Mouse (Mus musculus): ENCODE measurements around the gene Slc1a7.
A peak's percentile ranks its signal among the peaks of the same experiment; 100 is the strongest.

Slc1a7 gene

DNA sequence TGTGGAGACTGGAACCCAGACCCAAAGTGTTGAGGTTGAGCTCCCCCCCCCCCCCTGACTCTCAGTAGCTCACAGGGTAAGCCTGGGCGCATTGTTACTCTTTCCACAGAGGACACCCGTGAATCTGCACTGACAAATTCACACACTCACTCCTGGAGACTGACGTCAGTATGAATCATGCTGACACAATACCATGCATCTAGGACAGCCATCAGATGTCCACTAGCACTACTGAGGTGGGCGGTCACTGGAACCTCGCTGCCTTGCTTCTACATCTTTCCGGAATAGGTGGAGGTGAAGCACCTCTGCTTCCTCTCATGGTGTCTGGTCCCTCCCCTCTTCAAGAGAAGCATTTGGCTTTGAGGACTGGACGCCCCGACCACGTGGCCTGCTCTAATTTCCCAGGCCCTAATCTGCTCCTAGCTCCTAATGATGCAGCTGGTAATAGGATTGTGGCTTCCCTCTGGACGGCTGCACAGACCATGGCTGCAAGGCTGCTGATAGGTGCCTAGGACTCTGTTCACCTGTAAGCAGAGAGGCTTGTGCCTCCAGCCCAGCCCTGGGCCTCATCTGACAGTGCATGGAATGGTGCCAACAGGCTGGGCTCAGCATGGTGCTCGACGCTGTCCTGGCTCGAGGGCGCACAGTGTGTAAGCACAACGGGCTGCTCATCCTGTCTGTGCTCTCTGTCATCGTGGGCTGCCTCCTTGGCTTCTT is at the start of gene Slc1a7:
Slc1a7 (plus strand) TSS at position 367 of the 717 bp plus-strand sequence.
- DNase-seq: no peak

DNA sequence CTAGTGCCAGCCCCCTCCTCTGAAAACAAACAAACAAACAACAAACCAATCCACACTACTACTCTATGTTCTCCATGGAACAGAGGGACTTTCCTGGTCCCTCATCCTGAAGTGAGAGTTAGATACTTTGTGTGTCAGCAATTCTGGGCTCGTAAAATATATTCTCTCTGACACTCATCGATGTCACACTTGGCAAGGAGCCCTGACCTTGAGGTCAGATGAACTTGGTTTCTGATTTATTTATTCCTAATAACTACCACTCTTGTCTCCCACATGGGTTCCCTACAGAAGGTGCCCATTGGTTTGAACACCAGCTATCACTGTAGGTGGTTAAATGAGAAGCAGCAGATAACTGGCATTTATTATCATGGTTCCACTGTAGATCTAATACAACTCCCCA is 47.8 kb upstream of the Slc1a7 start:
- peak in 1 of 2 experiments; percentile 14 for DNase-seq

DNA sequence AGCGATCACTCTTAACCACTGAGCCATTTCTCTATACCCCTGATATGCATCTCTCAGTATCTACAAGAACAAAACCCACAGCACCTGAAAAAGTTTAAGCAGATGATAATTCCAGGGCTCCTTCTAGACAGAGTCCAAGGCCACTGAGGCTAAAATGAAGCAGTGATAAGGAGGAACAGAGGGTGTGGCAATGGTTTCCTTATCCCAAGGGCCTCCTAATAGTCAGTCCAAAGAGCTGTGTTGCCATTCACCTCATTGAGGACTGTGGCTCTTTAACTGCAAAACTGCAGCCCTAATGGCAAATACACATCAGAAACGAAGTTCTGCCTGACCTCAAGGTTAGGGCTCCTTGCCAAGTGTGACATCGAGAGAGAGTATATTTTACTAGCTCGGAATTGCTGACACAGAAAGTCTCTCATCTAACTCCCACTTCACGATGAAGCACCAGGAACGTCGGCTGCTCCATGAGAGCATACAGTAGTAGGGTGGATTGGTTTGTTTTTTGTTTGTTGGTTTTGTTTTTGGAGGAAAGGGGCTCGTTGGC is 46.9 kb upstream of the Slc1a7 start:
- peak; percentile 66 to 67 for DNase-seq

DNA sequence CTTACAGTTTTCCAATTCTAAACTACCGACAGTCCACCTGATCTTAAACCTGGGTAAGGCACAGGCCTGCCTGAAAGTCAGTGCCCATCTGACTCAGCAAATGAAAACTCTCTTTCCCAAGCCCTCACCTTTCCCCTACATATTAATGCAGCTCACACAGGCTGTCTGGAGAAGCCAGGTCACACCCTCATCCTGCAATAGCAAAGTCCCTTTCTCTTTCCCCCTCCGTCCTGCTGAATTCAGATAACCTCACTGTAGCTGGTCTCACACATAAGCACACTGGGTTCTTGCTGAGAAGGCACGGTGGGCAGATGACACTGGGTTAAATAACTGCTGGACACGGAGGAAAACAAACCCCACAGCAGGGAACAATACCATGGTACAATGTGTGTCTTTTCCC is 46.2 kb upstream of the Slc1a7 start:
- peak; percentile 62 to 85 for DNase-seq

DNA sequence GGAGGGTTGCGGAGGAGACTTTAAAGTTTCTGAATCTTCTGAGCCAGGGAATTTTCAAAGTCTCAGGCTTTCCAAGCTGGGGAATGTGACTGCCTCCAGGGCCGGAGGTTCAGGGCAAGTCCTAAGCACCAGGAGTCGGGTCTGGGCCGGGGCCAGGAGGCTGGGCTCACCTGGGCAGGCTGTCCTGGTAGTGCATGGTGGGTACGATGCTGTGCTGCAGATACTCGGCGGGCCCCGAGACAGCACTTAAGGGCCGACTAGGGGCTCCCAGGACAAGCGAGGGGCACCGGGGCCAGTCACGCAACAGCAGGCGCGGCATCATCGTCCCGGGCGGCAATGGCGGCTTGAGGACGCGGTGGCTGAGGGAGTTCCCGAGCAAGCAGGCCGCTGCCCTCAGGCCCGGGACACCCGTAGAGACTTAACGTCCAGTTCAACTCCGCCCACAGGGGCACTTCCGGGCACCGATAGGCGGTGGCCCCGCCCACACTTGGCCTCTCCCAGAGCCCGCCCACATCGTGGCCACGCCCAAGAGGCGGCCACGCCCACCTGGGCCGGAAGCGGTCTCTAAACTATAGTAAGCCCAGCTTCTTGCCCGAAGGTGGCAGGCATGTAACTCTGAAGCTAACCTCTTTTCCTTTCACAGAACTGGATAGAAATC is 44.9 kb upstream of the Slc1a7 start, which contains the start of gene Cpt2:
Cpt2 (minus strand) TSS at position 466 of the 658 bp plus-strand sequence.
- DNase-seq: peak; percentile 96 to 97

GRCm38 (mm10) chr4:107923803-107924194 is 44.3 kb upstream of the Slc1a7 start:
- DNase-seq: no peak

- no peak for DNase-seq
Observed at GRCm38 (mm10) chr4:107928269-107928668, 39.9 kb upstream of the Slc1a7 start.

GRCm38 (mm10) chr4:107928726-107929125 is 39.4 kb upstream of the Slc1a7 start:
- DNase-seq: no peak

GRCm38 (mm10) chr4:107931453-107931852 is 36.7 kb upstream of the Slc1a7 start:
- DNase-seq: no peak

DNA sequence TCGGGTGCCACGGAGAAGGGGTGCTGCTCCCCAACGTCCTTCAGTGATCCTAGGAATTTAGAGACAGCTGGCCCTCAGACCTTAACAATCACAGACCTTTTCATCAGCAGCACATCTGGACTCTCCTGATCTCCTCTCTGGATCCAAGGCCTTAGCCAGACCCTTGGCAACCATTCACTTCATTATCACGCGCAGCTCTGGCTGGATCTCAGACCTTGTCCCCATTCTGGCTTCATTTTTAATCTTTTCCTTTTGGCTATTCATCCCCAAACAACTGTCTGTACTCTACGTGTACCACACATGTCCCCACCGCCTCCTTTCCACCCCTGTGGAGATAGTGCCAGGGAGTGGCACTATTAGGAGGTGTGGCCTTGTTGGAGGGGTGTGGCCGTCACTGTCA is 34.9 kb upstream of the Slc1a7 start:
- no peak for DNase-seq

GRCm38 (mm10) chr4:107935254-107935653 is 32.9 kb upstream of the Slc1a7 start:
- no peak for DNase-seq

GRCm38 (mm10) chr4:107937338-107937737 is 30.8 kb upstream of the Slc1a7 start:
- peak; percentile 49 to 71 for DNase-seq

GRCm38 (mm10) chr4:107938124-107938523 is 30.0 kb upstream of the Slc1a7 start:
- no peak for DNase-seq

DNA sequence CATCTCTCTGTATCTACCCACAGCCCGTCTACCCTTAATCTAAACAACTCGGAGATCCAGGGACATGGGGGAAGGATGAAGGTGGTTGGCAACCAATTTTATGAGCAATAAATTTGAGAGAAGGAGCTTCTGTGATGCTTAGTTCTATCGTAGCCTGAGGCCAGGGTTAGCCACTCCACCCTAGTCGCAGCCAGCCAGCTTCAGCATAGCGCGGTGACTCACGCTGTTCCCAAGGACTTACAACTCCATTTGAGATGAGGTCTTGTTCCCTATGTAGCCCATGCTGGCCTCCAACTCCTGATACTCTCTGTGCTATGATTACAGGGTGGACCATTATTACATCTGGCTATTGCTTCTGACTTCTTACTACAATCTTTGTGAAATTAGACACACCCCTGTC is 25.4 kb upstream of the Slc1a7 start:
- no peak for DNase-seq

- peak in 1 of 2 experiments; percentile 12 for DNase-seq
Observed at GRCm38 (mm10) chr4:107944141-107944540, 24.0 kb upstream of the Slc1a7 start.

GRCm38 (mm10) chr4:107949918-107950317 is 18.2 kb upstream of the Slc1a7 start:
- DNase-seq: no peak

- peak in 1 of 2 experiments; percentile 25 for DNase-seq
Observed at GRCm38 (mm10) chr4:107952845-107953244, 15.3 kb upstream of the Slc1a7 start.

GRCm38 (mm10) chr4:107955691-107956090 is 12.4 kb upstream of the Slc1a7 start:
- DNase-seq: no peak

DNA sequence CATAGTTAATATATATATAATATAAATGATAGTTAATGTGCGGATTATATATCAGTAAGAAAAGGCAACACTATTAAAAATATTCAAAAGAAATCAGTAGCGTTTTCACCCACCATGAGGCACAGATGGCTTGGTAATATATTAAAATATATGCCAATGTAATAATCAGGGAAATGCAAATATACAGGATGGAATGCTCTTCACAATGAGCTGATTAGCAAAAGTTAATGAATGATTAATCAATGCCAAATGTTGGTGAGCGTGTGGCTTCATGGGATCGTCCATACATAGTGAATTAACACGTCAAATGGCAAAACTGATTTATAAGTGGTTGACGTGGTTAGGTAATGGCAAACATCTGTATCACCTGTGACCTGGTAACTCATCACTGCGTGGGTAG is 9.6 kb upstream of the Slc1a7 start:
- no peak for DNase-seq

DNA sequence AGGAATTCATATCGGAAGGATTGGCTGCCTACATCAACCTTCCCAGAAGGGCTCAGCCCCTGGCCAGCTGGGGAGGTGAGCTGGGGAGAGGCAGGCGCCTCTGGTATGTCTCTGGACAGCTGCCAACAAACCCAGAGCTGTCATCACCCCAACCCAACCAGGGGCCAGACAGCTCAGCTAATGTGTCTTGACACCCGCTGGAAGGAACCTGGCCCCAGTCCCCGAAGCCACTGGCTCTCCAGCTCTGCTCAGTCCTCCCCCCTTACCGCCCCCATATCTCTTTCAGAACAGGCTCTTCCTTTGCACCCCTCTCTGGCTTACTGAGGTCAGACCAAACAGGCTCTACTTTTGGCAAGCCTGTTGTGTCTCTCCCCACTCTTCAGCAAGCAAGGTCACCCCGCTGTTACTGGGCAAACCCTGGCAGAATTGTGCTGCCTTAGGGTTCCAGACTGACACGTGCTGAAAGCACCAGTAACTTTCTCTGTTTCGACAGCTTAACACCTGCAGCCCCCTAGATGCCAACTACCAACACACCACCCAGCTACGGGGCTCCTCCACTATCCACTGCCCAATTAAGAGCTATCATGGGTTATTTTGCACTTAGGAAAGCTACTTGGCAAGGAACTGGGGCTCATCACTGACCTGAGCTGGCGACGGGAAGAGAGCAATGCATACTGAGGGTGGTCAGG is 5.9 kb upstream of the Slc1a7 start:
- no peak for DNase-seq

- no peak for DNase-seq
Observed at GRCm38 (mm10) chr4:107962792-107963191, 5.3 kb upstream of the Slc1a7 start.

GRCm38 (mm10) chr4:107966416-107967109 is 1.6 kb upstream of the Slc1a7 start:
- no peak for DNase-seq

DNA sequence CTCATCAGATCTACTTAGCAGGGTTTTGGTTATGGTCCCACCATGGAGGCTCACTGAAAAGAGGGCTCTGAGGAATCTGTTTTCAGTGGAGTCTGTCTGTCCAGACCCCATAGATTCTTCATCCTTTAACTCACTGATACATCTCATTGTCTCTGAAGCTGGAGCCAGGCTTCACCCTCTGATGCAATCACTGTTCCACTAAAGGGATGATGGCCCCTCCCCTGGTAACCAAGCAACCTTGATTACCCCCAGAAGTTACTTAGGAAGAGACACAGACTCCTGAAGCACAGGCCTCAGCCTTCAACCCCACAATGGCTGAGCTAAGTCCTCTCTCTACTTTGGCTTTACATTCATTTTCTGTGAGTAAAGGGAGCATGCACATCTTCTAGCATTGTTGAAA is 1.6 kb downstream of the Slc1a7 start:
- DNase-seq: no peak

Measured in kidney, adult 8-10 months (tissue).